Mouse (Mus musculus) erythroblast, embryonic 14.5 days (primary cell): ENCODE results near the gene Mdn1. TPM values are rescaled to one million over a fixed set of nuclear protein-coding genes. Genes with fewer than 3 reads are reported as not detected.

Experiments used
- H3K27me3 ChIP-seq: 2 replicates; pipeline ENCODE4 v1.6.1; 2012; ENCODE audit warnings: inconsistent platforms; ENCODE audit not compliant: control insufficient read depth
- H3K36me3 ChIP-seq: 2 replicates; pipeline ENCODE4 v1.6.1; 2012; ENCODE audit warnings: mild to moderate bottlenecking, inconsistent platforms; ENCODE audit not compliant: control insufficient read depth
- H3K4me1 ChIP-seq: 2 replicates; pipeline ENCODE4 v1.6.1; 2012; ENCODE audit warnings: inconsistent platforms; ENCODE audit not compliant: control insufficient read depth
- H3K4me3 ChIP-seq: replicated peaks from 2 replicates; pipeline ENCODE3; 2012; ENCODE audit warnings: moderate library complexity, mild to moderate bottlenecking, inconsistent platforms
- H3K9me3 ChIP-seq: 2 replicates; pipeline ENCODE4 v1.6.1; 2012; ENCODE audit warnings: low read length, inconsistent platforms, mixed read lengths; ENCODE audit not compliant: control insufficient read depth
- GATA1 ChIP-seq: IDR thresholded peaks from 2 replicates; pipeline ENCODE4 v1.6.1; 2012; ENCODE audit warnings: low read length, inconsistent platforms, mixed read lengths
- TAL1 ChIP-seq: IDR thresholded peaks from 3 replicates; pipeline ENCODE4 v1.6.1; 2012; ENCODE audit warnings: low read length, inconsistent platforms, mixed read lengths
- polyA plus RNA-seq: library from polyadenylated mRNA; stranded (reverse); fragments of >175 nt; gene quantifications from 2 replicates; pipeline ENCODE4 v1.2.3, GENCODE M21; 2012

The Mdn1 gene
- polyA plus RNA-seq, 1 experiment = 0.02 TPM

GRCm38 (mm10) chr4:32820676-32821075 lies 163.8 kb downstream of the Mdn1 start:
- TF ChIP-seq TAL1 (no peak), GATA1 (no peak)
- Histone ChIP-seq H3K4me3 (no peak overlapping the region), H3K4me1 (peaks cover 16% of the 10 kb centered on the region), H3K9me3 (no peaks in the 10 kb centered on the region), H3K36me3 (no peaks in the 10 kb centered on the region), H3K27me3 (no peaks in the 10 kb centered on the region)

DNA sequence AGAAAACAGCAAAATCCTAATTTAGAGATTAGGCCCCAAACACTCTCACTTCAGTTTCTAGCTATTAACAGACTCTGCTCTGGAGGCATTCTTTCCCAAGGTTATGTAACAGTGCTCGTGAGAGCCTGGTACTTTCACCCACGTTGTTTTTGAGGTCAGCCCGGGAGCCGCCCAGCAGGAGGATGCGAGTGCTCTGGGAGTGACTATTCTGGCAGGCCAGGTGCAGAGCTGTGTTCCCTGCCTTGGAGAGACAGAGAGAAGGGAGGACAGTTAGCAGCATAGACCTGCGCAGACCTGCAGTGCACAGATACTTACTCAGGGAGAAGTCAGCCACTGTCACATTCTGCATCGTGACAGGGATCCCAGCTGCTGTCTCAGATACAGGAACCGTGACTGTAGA lies 167.3 kb downstream of the Mdn1 start:
- Histone ChIP-seq H3K9me3 (no peaks in the 10 kb centered on the region), H3K27me3 (no peaks in the 10 kb centered on the region), H3K36me3 (no peaks in the 10 kb centered on the region), H3K4me1 (peaks cover 37% of the 10 kb centered on the region), H3K4me3 (no peak overlapping the region)
- TF ChIP-seq TAL1 (no peak), GATA1 (no peak)

Other genes starting within 250 kb of the Mdn1 start
- gene Gja10, start 54.4 kb upstream of the Mdn1 start, polyA plus RNA-seq = not detected in 2 replicates
- gene Casp8ap2, start 41.7 kb upstream of the Mdn1 start, polyA plus RNA-seq = 0.07 and 0.12 TPM in 2 replicates
- gene Lyrm2, start 143.1 kb downstream of the Mdn1 start, polyA plus RNA-seq = 0.09 and 0.16 TPM in 2 replicates